In genomic region chr7:63729605-63730004, GRCm38 (mm10) we compare ENCODE assay signal across 20 mouse cellular contexts.
DNase-seq lines count a peak whose midpoint lies in the region; ATAC-seq and TF ChIP-seq lines count a peak whose summit lies in the region.
"Had no signal": no experiment of that assay in that cellular context is flagged by ENCODE, and none has a peak within 500 bp of the region (broad histone marks: within the 10 kb centered on the region; RNA-seq: fewer than 3 reads in every experiment).

No protein-coding gene starts in this region.

- DNase-seq in forebrain, embryonic 11.5 days (ENCODE audit: low spot score), result peak; percentile 30
- DNase-seq in forebrain, embryonic 14.5 days (ENCODE audit: low spot score), result no peak
- peak; percentile 71 for DNase-seq in heart, adult 11 months
- no peak for DNase-seq in heart, postnatal 25 days (ENCODE audit: low spot score)
- DNase-seq in right cerebral cortex, postnatal 4 days, result no peak
- DNase-seq: adrenal gland, adult 2 months; adrenal gland, adult 8-10 months; adrenal gland, postnatal 10 days; adrenal gland, postnatal 14 days; adrenal gland, postnatal 25 days; adrenal gland, postnatal 36 days; B cell, adult 2 months; cerebellum, adult 11 months; cerebellum, adult 11-12 months; cerebellum, adult 18-20 months had no signal

- no peaks in the 10 kb centered on the region for H3K36me3 ChIP-seq in forebrain, embryonic 11.5 days (ENCODE audit: control insufficient read depth, insufficient read depth, low read length)
- H3K36me3 ChIP-seq in forebrain, embryonic 14.5 days (ENCODE audit: control insufficient read depth, insufficient read depth, low read length), result no peaks in the 10 kb centered on the region
- no peaks in the 10 kb centered on the region for H3K36me3 ChIP-seq in myocyte (ENCODE audit: control insufficient read depth, insufficient read depth)
- H3K36me3 ChIP-seq: G1E had no signal

- intact Hi-C loops in heart, postnatal 25 days (cut with DNase I), result no loop called here

- H3K27me3 ChIP-seq in forebrain, embryonic 11.5 days (ENCODE audit: control insufficient read depth, insufficient read depth, low read length), result no peaks in the 10 kb centered on the region
- no peaks in the 10 kb centered on the region for H3K27me3 ChIP-seq in forebrain, embryonic 14.5 days (replicated peaks; ENCODE audit: control insufficient read depth, insufficient read depth, low read length)
- no peaks in the 10 kb centered on the region for H3K27me3 ChIP-seq in myocyte (ENCODE audit: control insufficient read depth, insufficient read depth, insufficient read length)
- H3K27me3 ChIP-seq: Patski had no signal

- H3K9me3 ChIP-seq in forebrain, embryonic 11.5 days (ENCODE audit: control insufficient read depth, low read length), result no peaks in the 10 kb centered on the region
- no peaks in the 10 kb centered on the region for H3K9me3 ChIP-seq in forebrain, embryonic 14.5 days (replicated peaks; ENCODE audit: control insufficient read depth, low read length)
- H3K9me3 ChIP-seq: G1E had no signal

- no peaks in the 10 kb centered on the region for H3K79me2 ChIP-seq in myocyte (ENCODE audit: control insufficient read depth, insufficient read depth)

- no peak overlapping the region for H3ac ChIP-seq in myocyte (ENCODE audit: control insufficient read depth, insufficient read length)

- no peak for ATAC-seq in forebrain, embryonic 11.5 days (replicated peaks; ENCODE audit: low FRiP score)
- ATAC-seq in forebrain, embryonic 14.5 days, result no peak
- ATAC-seq: activated CD4-positive, CD25-positive, alpha-beta regulatory T cell, adult 4 months; CD4-positive, CD25-positive, alpha-beta regulatory T cell, adult 4 months; Patski had no signal

- no peak overlapping the region for H3K27ac ChIP-seq in forebrain, embryonic 11.5 days (ENCODE audit: low read depth, low read length)
- H3K27ac ChIP-seq in forebrain, embryonic 14.5 days (ENCODE audit: low read depth, low read length), result no peak overlapping the region

- no peak overlapping the region for H3K4me2 ChIP-seq in forebrain, embryonic 11.5 days (ENCODE audit: low read depth, low read length, severe bottlenecking)
- H3K4me2 ChIP-seq in forebrain, embryonic 14.5 days (ENCODE audit: low read length), result no peak overlapping the region
- peak overlapping the region; percentile 12 for H3K4me2 ChIP-seq in myocyte (ENCODE audit: low read depth)

- no peak overlapping the region for H3K4me3 ChIP-seq in forebrain, embryonic 11.5 days (ENCODE audit: low read depth, low read length)
- H3K4me3 ChIP-seq in forebrain, embryonic 14.5 days (ENCODE audit: low read depth, low read length), result no peak overlapping the region
- H3K4me3 ChIP-seq in myocyte, result no peak overlapping the region

- WGBS in forebrain, embryonic 11.5 days, result 85% methylated on average over 5 of the region's 5 CpGs
- WGBS in forebrain, embryonic 14.5 days, result 96% methylated on average over 5 of the region's 5 CpGs

- no peak for TF ChIP-seq POLR2A in myocyte (IDR thresholded peaks at IDR 0.05; ENCODE audit: insufficient read length, low read depth)

- H3K4me1 ChIP-seq in forebrain, embryonic 11.5 days (replicated peaks; ENCODE audit: control insufficient read depth, insufficient read depth, low read length), result no peaks in the 10 kb centered on the region
- H3K4me1 ChIP-seq in forebrain, embryonic 14.5 days (ENCODE audit: control insufficient read depth, insufficient read depth, low read length), result no peaks in the 10 kb centered on the region

- H3K9ac ChIP-seq in forebrain, embryonic 11.5 days (ENCODE audit: low read length), result no peak overlapping the region
- H3K9ac ChIP-seq in forebrain, embryonic 14.5 days (ENCODE audit: low read length), result no peak overlapping the region

TF ChIP-seq in myocyte, 11 proteins besides CTCF, POLR2A, EP300 and RAD21:
- TF ChIP-seq TCF3 (IDR thresholded peaks at IDR 0.05; ENCODE audit: insufficient read length, low read depth), result no peak
- no peak for TF ChIP-seq MAX (IDR thresholded peaks at IDR 0.05; ENCODE audit: low read depth)
- no peak for TF ChIP-seq SRF (IDR thresholded peaks at IDR 0.05; ENCODE audit: control insufficient read depth, insufficient read length, low read depth)
- no peak for TF ChIP-seq POLR2AphosphoS2 (IDR thresholded peaks at IDR 0.05; ENCODE audit: insufficient read length, low read depth)
- TF ChIP-seq REST (IDR thresholded peaks at IDR 0.05; ENCODE audit: insufficient read depth, insufficient read length), result no peak
- TF ChIP-seq CEBPB (IDR thresholded peaks at IDR 0.05; ENCODE audit: insufficient read depth, poor library complexity, severe bottlenecking), result no peak
- TF ChIP-seq USF1 (IDR thresholded peaks at IDR 0.05; ENCODE audit: low read depth), result no peak
- no peak for TF ChIP-seq TCF12 (IDR thresholded peaks at IDR 0.05; ENCODE audit: insufficient read depth, poor library complexity, severe bottlenecking)
- TF ChIP-seq MYOD1 (IDR thresholded peaks at IDR 0.05; ENCODE audit: control insufficient read depth in 1 of 3, insufficient read length in 2 of 3, low read depth in 2 of 3), result no peak

Comparison
In these comparisons a context has a peak if more than half of its experiments do, and no peak if none do; other contexts are left out.
1. DNase-seq: peak in forebrain, embryonic 11.5 days (single experiment) and heart, adult 11 months (single experiment); none in forebrain, embryonic 14.5 days (single experiment), heart, postnatal 25 days (single experiment) and right cerebral cortex, postnatal 4 days (single experiment).